In the genomic region with DNA sequence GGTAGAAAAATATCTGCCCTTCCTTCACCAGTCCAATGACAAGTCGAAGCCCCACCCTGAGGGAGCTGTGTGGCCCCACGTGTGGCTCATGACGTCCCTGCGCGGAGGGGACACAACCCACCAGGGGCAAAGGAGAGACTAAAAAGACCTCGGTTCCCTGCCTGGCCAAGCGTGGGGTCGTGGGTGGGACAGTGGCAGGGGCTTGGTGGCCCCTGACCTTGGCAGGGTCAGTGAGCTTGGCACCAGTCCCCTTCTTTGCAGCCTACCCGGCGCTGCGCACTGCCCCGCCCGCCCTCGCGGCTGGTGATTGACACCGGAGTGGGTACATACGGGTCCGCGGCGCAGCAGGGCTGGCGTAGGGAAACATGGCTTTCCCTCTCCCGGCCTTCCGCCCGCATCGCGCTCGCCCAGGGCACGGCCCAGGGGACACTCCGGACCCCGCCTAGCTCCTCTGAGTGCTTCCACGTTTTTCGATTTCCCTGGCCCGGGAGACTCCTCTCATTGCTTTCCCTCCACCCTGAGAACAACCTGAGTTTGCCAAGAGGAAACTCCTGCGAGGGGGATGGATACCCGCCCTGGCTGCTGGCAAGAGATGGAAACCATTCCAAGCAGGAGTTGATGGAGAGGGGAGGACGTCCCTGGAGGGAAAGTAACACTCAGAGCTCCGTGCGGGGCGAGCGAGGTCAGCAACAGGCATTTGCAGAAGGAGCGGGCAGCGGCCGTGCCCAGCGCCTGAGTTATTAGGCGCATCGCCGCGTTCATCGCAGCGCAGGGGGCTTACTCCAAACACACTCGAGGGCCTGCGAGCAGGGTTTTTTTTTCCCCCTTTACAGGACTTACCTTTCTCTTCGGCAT, we compare ENCODE assay signal across 8 mouse cellular contexts. TPM values are rescaled to one million over a fixed set of nuclear protein-coding genes. Genes with fewer than 3 reads are reported as not detected.
DNase-seq lines count a peak whose midpoint lies in the region; ATAC-seq lines count a peak whose summit lies in the region.

No protein-coding gene starts in this region.

- peak overlapping the region; percentile 58 for H3K9ac ChIP-seq in hindbrain, embryonic 11.5 days (ENCODE audit: low read depth, low read length)
- H3K9ac ChIP-seq in lung, embryonic 16.5 days (ENCODE audit: low read length): peak overlapping the region; percentile 70

- H3K4me2 ChIP-seq in hindbrain, embryonic 11.5 days (replicated peaks; ENCODE audit: low read depth, low read length): peak overlapping the region; percentile 92
- H3K4me2 ChIP-seq in lung, embryonic 16.5 days (ENCODE audit: low read depth, low read length): peak overlapping the region; percentile 97

- H3K36me3 ChIP-seq in hindbrain, embryonic 11.5 days (ENCODE audit: control insufficient read depth, insufficient read depth, low read length): no peaks in the 10 kb centered on the region
- no peaks in the 10 kb centered on the region for H3K36me3 ChIP-seq in lung, embryonic 16.5 days (ENCODE audit: control insufficient read depth, insufficient read depth, low read length)

- peak overlapping the region; percentile 66 for H3K4me3 ChIP-seq in hindbrain, embryonic 11.5 days (ENCODE audit: low read depth, low read length)
- H3K4me3 ChIP-seq in lung, embryonic 16.5 days (ENCODE audit: low read length): peak overlapping the region; percentile 53

- DNase-seq in MN1 (ENCODE audit: low spot score): peak; percentile 54
- DNase-seq in cerebellum, adult 9-10 months: peak; percentile 71
- peak; percentile 75 to 80 for DNase-seq in frontal cortex, postnatal 10 days (ENCODE audit: low spot score in 2 of 2)
- DNase-seq in hindbrain, embryonic 11.5 days (ENCODE audit: low spot score): peak; percentile 76
- peak; percentile 78 to 83 for DNase-seq in layer of hippocampus, postnatal 10 days (ENCODE audit: low spot score in 2 of 2)
- peak; percentile 49 for DNase-seq in ovary, postnatal 36 days (ENCODE audit: low spot score)
- DNase-seq in urinary bladder, postnatal 10 days (ENCODE audit: low spot score): peak; percentile 11

- ATAC-seq in hindbrain, embryonic 11.5 days (ENCODE audit: low FRiP score): peak; percentile 82
- ATAC-seq in lung, embryonic 16.5 days (ENCODE audit: low read depth): peak; percentile 82

- no peak overlapping the region for H3K27ac ChIP-seq in hindbrain, embryonic 11.5 days (ENCODE audit: low read depth, low read length)
- H3K27ac ChIP-seq in lung, embryonic 16.5 days (ENCODE audit: low read length): peak overlapping the region; percentile 48

- 5% methylated on average over 52 of the region's 53 CpGs for WGBS in hindbrain, embryonic 11.5 days
- 4% methylated on average over 47 of the region's 53 CpGs for WGBS in lung, embryonic 16.5 days

- H3K9me3 ChIP-seq in hindbrain, embryonic 11.5 days (ENCODE audit: control insufficient read depth, low read length): no peaks in the 10 kb centered on the region
- no peaks in the 10 kb centered on the region; the same call in 1 of the 2 replicates for H3K9me3 ChIP-seq in lung, embryonic 16.5 days (ENCODE audit: control insufficient read depth, low read length)

- no peaks in the 10 kb centered on the region for H3K27me3 ChIP-seq in hindbrain, embryonic 11.5 days (ENCODE audit: control insufficient read depth, insufficient read depth, low read length)
- no peaks in the 10 kb centered on the region for H3K27me3 ChIP-seq in lung, embryonic 16.5 days (ENCODE audit: control insufficient read depth, insufficient read depth, low read depth, low read length)

- 0 out of 2 replicates have a peak, but pooled peaks cover 2% of the 10 kb centered on the region for H3K4me1 ChIP-seq in hindbrain, embryonic 11.5 days (replicated peaks; ENCODE audit: control insufficient read depth, insufficient read depth, low read length)
- H3K4me1 ChIP-seq in lung, embryonic 16.5 days (replicated peaks; ENCODE audit: control insufficient read depth, insufficient read depth, low read length): peaks cover 7% of the 10 kb centered on the region; the same call in 1 of the 2 replicates

RNA-seq across cellular contexts. Expression of gene Hmgn3, which starts 0.7 kb away (rescaled TPM):
- polyA plus RNA-seq in hindbrain, embryonic 11.5 days (2014; fragmentation: Nextera tagmentation; extraction: Ambion mirVana): 136 and 140 TPM in 2 replicates
- total RNA-seq in layer of hippocampus, postnatal 10 days (2021): 100 to 1,000 TPM; 130 to 133 TPM
- polyA plus RNA-seq in lung, embryonic 16.5 days (2015; fragmentation: Nextera tagmentation; extraction: Ambion mirVana): 72.8 and 92.0 TPM in 2 replicates

Comparison
In these comparisons a context has a peak if more than half of its experiments do, and no peak if none do; other contexts are left out.
1. DNase-seq: peak in every context shown above with its lines; median percentile 80 in layer of hippocampus, postnatal 10 days; 78 in frontal cortex, postnatal 10 days; 76 in hindbrain, embryonic 11.5 days; 71 in cerebellum, adult 9-10 months; 54 in MN1; 49 in ovary, postnatal 36 days; 11 in urinary bladder, postnatal 10 days.